Mouse (Mus musculus): ENCODE measurements around the gene Ccdc141. TPM values are rescaled to one million over a fixed set of nuclear protein-coding genes. Genes with fewer than 3 reads are reported as not detected.

The Ccdc141 gene
- polyA plus RNA-seq, 1 experiment from 2014 or later = 139 TPM

GRCm38 (mm10) chr2:76968919-76969318, 201.5 kb downstream of the Ccdc141 start:
- 27% methylated on average over 8 of the region's 8 CpGs for WGBS
- peaks cover 47% of the 10 kb centered on the region for H3K36me3 ChIP-seq (ENCODE audit: control insufficient read depth, insufficient read depth)

GRCm38 (mm10) chr2:76966582-76966981, 203.9 kb downstream of the Ccdc141 start:
- no peak for ATAC-seq (replicated peaks; ENCODE audit: extremely low read depth, insufficient read depth, low FRiP score)

More at GRCm38 (mm10) chr2:76968919-76969318, 201.5 kb downstream of the Ccdc141 start:
- Histone ChIP-seq H3K4me1 (ENCODE audit: control insufficient read depth, insufficient read depth, low read length) (peaks cover 21% of the 10 kb centered on the region), H3K9me3 (replicated peaks; ENCODE audit: control insufficient read depth, low read length) (no peaks in the 10 kb centered on the region), H3K4me3 (ENCODE audit: low read length) (no peak overlapping the region), H3K4me2 (ENCODE audit: low read depth, low read length) (no peak overlapping the region), H3K27me3 (ENCODE audit: control insufficient read depth, insufficient read depth, low read length) (no peaks in the 10 kb centered on the region), H3K27ac (ENCODE audit: low read length) (peak overlapping the region; percentile 74), H3K9ac (ENCODE audit: low read length) (no peak overlapping the region)
- ATAC-seq (replicated peaks; ENCODE audit: extremely low read depth, insufficient read depth, low FRiP score) = no peak

GRCm38 (mm10) chr2:76966013-76966412, 204.4 kb downstream of the Ccdc141 start:
- WGBS = 65% methylated on average over 2 of the region's 2 CpGs
- H3K4me3 ChIP-seq (ENCODE audit: low read length) = no peak overlapping the region

More at GRCm38 (mm10) chr2:76966582-76966981, 203.9 kb downstream of the Ccdc141 start:
- Histone ChIP-seq H3K27me3 (ENCODE audit: control insufficient read depth, insufficient read depth, low read length) (no peaks in the 10 kb centered on the region), H3K4me2 (ENCODE audit: low read depth, low read length) (no peak overlapping the region), H3K4me3 (ENCODE audit: low read length) (no peak overlapping the region), H3K27ac (ENCODE audit: low read length) (no peak overlapping the region), H3K36me3 (ENCODE audit: control insufficient read depth, insufficient read depth) (peaks cover 50% of the 10 kb centered on the region), H3K9ac (ENCODE audit: low read length) (no peak overlapping the region), H3K9me3 (replicated peaks; ENCODE audit: control insufficient read depth, low read length) (no peaks in the 10 kb centered on the region), H3K4me1 (ENCODE audit: control insufficient read depth, insufficient read depth, low read length) (peaks cover 16% of the 10 kb centered on the region)
- 85% methylated on average over 6 of the region's 6 CpGs for WGBS

GRCm38 (mm10) chr2:76965542-76965941, 204.9 kb downstream of the Ccdc141 start:
- H3K27me3 ChIP-seq (ENCODE audit: control insufficient read depth, insufficient read depth, low read length) = no peaks in the 10 kb centered on the region

More at GRCm38 (mm10) chr2:76966013-76966412, 204.4 kb downstream of the Ccdc141 start:
- no peak overlapping the region for H3K27ac ChIP-seq (ENCODE audit: low read length)
- no peak overlapping the region for H3K9ac ChIP-seq (ENCODE audit: low read length)
- H3K36me3 ChIP-seq (ENCODE audit: control insufficient read depth, insufficient read depth) = peaks cover 50% of the 10 kb centered on the region
- H3K4me1 ChIP-seq (ENCODE audit: control insufficient read depth, insufficient read depth, low read length) = peaks cover 13% of the 10 kb centered on the region
- H3K9me3 ChIP-seq (replicated peaks; ENCODE audit: control insufficient read depth, low read length) = no peaks in the 10 kb centered on the region
- H3K4me2 ChIP-seq (ENCODE audit: low read depth, low read length) = no peak overlapping the region
- H3K27me3 ChIP-seq (ENCODE audit: control insufficient read depth, insufficient read depth, low read length) = no peaks in the 10 kb centered on the region
- ATAC-seq (replicated peaks; ENCODE audit: extremely low read depth, insufficient read depth, low FRiP score) = no peak

GRCm38 (mm10) chr2:76962045-76962432, 208.4 kb downstream of the Ccdc141 start:
- Histone ChIP-seq H3K36me3 (ENCODE audit: control insufficient read depth, insufficient read depth) (peaks cover 25% of the 10 kb centered on the region), H3K27me3 (ENCODE audit: control insufficient read depth, insufficient read depth, low read length) (no peaks in the 10 kb centered on the region), H3K9ac (ENCODE audit: low read length) (no peak overlapping the region), H3K4me1 (ENCODE audit: control insufficient read depth, insufficient read depth, low read length) (no peaks in the 10 kb centered on the region; the same call in 1 of the 2 replicates), H3K4me3 (ENCODE audit: low read length) (no peak overlapping the region), H3K9me3 (replicated peaks; ENCODE audit: control insufficient read depth, low read length) (no peaks in the 10 kb centered on the region), H3K27ac (ENCODE audit: low read length) (no peak overlapping the region), H3K4me2 (ENCODE audit: low read depth, low read length) (no peak overlapping the region)
- no peak for ATAC-seq (replicated peaks; ENCODE audit: extremely low read depth, insufficient read depth, low FRiP score)
- 79% methylated on average over 6 of the region's 6 CpGs for WGBS

More at GRCm38 (mm10) chr2:76965542-76965941, 204.9 kb downstream of the Ccdc141 start:
- 53% methylated on average over 7 of the region's 7 CpGs for WGBS
- H3K9ac ChIP-seq (ENCODE audit: low read length) = no peak overlapping the region
- peaks cover 12% of the 10 kb centered on the region for H3K4me1 ChIP-seq (ENCODE audit: control insufficient read depth, insufficient read depth, low read length)
- peaks cover 50% of the 10 kb centered on the region for H3K36me3 ChIP-seq (ENCODE audit: control insufficient read depth, insufficient read depth)
- ATAC-seq (replicated peaks; ENCODE audit: extremely low read depth, insufficient read depth, low FRiP score) = no peak
- H3K27ac ChIP-seq (ENCODE audit: low read length) = no peak overlapping the region
- H3K4me2 ChIP-seq (ENCODE audit: low read depth, low read length) = no peak overlapping the region
- H3K4me3 ChIP-seq (ENCODE audit: low read length) = no peak overlapping the region
- H3K9me3 ChIP-seq (replicated peaks; ENCODE audit: control insufficient read depth, low read length) = no peaks in the 10 kb centered on the region

- Histone ChIP-seq H3K4me1 (ENCODE audit: control insufficient read depth, insufficient read depth, low read length) (no peaks in the 10 kb centered on the region; the same call in 1 of the 2 replicates), H3K4me3 (ENCODE audit: low read length) (no peak overlapping the region), H3K27me3 (ENCODE audit: control insufficient read depth, insufficient read depth, low read length) (no peaks in the 10 kb centered on the region), H3K4me2 (ENCODE audit: low read depth, low read length) (no peak overlapping the region), H3K9me3 (replicated peaks; ENCODE audit: control insufficient read depth, low read length) (no peaks in the 10 kb centered on the region), H3K36me3 (ENCODE audit: control insufficient read depth, insufficient read depth) (peaks cover 21% of the 10 kb centered on the region), H3K27ac (ENCODE audit: low read length) (no peak overlapping the region), H3K9ac (ENCODE audit: low read length) (no peak overlapping the region)
- 86% methylated on average over 10 of the region's 10 CpGs for WGBS
- ATAC-seq (replicated peaks; ENCODE audit: extremely low read depth, insufficient read depth, low FRiP score) = no peak
Measured at GRCm38 (mm10) chr2:76961420-76962044, 208.9 kb downstream of the Ccdc141 start.

Small RNA genes lying within 50 kb of the gene (microRNA-seq; reads per million reads assigned to microRNA genes)
- gene Gm44360 = not detected

Other genes with a start within 250 kb of the Ccdc141 start
- 717 and 788 TPM in 2 replicates for gene Ttn, start 188.1 kb downstream of the Ccdc141 start, polyA plus RNA-seq (2015; fragmentation: Nextera tagmentation; extraction: Ambion mirVana)
- gene Sestd1, start 110.0 kb upstream of the Ccdc141 start, polyA plus RNA-seq (2015; fragmentation: Nextera tagmentation; extraction: Ambion mirVana) = 10.3 and 10.8 TPM in 2 replicates

Measured in heart, embryonic 16.5 days (tissue).